Mouse (Mus musculus) stomach, postnatal 0 days (tissue): ENCODE results near the gene Nckap1l. TPM values are rescaled to one million over a fixed set of nuclear protein-coding genes. Genes with fewer than 3 reads are reported as not detected.

Experiments
- ATAC-seq: fragments of 200-750 bp; cut with Nextera tagmentation; 2 replicates; pipeline ENCODE4 v1.8.0; 2017; ENCODE audit not compliant: low FRiP score, low TSS enrichment
- DNase-seq: peaks from one replicate; pipeline ENCODE4 v3.0.0-alpha.2; 2016; ENCODE audit warnings: low spot score
- H3K27ac ChIP-seq: fragments of 300-500 bp; sonication (generic); replicated peaks from 2 replicates; pipeline ENCODE4 v1.5.1; 2014; ENCODE audit warnings: mild to moderate bottlenecking, control low read depth
- H3K27me3 ChIP-seq: fragments of 300-500 bp; sonication (generic); 2 replicates; pipeline ENCODE4 v1.6.1; 2014; ENCODE audit warnings: low read length; ENCODE audit not compliant: control insufficient read depth, insufficient read depth
- H3K36me3 ChIP-seq: fragments of 300-500 bp; sonication (generic); 2 replicates; pipeline ENCODE4 v1.6.1; 2014; ENCODE audit warnings: low read length, mixed read lengths; ENCODE audit not compliant: control insufficient read depth, insufficient read depth
- H3K4me1 ChIP-seq: fragments of 300-500 bp; sonication (generic); replicated peaks from 2 replicates; pipeline ENCODE4 v1.6.1; 2014; ENCODE audit warnings: antibody characterized with exemption; ENCODE audit not compliant: control insufficient read depth, insufficient read depth
- H3K4me2 ChIP-seq: fragments of 300-500 bp; sonication (generic); replicated peaks from 2 replicates; pipeline ENCODE4 v1.6.1; 2014; ENCODE audit warnings: low read depth, mild to moderate bottlenecking, control low read depth, moderate library complexity
- H3K4me3 ChIP-seq: fragments of 300-500 bp; sonication (generic); 2 replicates; pipeline ENCODE4 v1.5.1; 2014; ENCODE audit warnings: low read depth, low read length, control low read depth
- H3K9ac ChIP-seq: fragments of 300-500 bp; sonication (generic); 2 replicates; pipeline ENCODE4 v1.6.1; 2014; ENCODE audit warnings: mild to moderate bottlenecking, low read length, control low read depth, mixed read lengths
- H3K9me3 ChIP-seq: fragments of 300-500 bp; sonication (generic); 2 replicates; pipeline ENCODE4 v1.6.1; 2016; ENCODE audit warnings: low read length; ENCODE audit not compliant: control insufficient read depth
- CTCF ChIP-seq: IDR thresholded peaks from 2 replicates; pipeline ENCODE4 v1.5.1; 2016; ENCODE audit warnings: antibody characterized with exemption, low read depth, mild to moderate bottlenecking, moderate library complexity
- EP300 ChIP-seq: optimal IDR thresholded peaks from 2 replicates; pipeline ENCODE3; 2016; ENCODE audit warnings: antibody characterized with exemption
- WGBS: fragments of 180-500 bp; shearing (Covaris S2); extraction: QIAGEN DNeasy Blood & Tissue Kit; methylation state at CpG from one replicate; pipeline ENCODE4 v1.1.7; 2014; 5-methylcytosine and 5-hydroxymethylcytosine counted together
- polyA plus RNA-seq: library from polyadenylated mRNA; unstranded; fragments of >200 nt; fragmentation: Nextera tagmentation; extraction: Ambion mirVana; gene quantifications from 2 replicates; pipeline ENCODE4 v1.2.1, GENCODE M21; 2015

Gene Nckap1l
- polyA plus RNA-seq, 1 experiment from 2014 or later, result 1.5 TPM

GRCm38 (mm10) chr15:103454449-103454848, 855 bp downstream of the Nckap1l start:
- TF ChIP-seq CTCF (no peak), EP300 (no peak)
- H3K9ac ChIP-seq, result no peak overlapping the region
- no peaks in the 10 kb centered on the region for H3K27me3 ChIP-seq
- no peaks in the 10 kb centered on the region for H3K9me3 ChIP-seq
- WGBS, result 82% methylated on average over 6 of the region's 6 CpGs
- H3K4me1 ChIP-seq, result no peaks in the 10 kb centered on the region
- H3K27ac ChIP-seq, result no peak overlapping the region
- no peak overlapping the region for H3K4me3 ChIP-seq
- H3K4me2 ChIP-seq, result no peak overlapping the region
- DNase-seq (no peak), ATAC-seq (no peak)
- H3K36me3 ChIP-seq, result no peaks in the 10 kb centered on the region

DNA sequence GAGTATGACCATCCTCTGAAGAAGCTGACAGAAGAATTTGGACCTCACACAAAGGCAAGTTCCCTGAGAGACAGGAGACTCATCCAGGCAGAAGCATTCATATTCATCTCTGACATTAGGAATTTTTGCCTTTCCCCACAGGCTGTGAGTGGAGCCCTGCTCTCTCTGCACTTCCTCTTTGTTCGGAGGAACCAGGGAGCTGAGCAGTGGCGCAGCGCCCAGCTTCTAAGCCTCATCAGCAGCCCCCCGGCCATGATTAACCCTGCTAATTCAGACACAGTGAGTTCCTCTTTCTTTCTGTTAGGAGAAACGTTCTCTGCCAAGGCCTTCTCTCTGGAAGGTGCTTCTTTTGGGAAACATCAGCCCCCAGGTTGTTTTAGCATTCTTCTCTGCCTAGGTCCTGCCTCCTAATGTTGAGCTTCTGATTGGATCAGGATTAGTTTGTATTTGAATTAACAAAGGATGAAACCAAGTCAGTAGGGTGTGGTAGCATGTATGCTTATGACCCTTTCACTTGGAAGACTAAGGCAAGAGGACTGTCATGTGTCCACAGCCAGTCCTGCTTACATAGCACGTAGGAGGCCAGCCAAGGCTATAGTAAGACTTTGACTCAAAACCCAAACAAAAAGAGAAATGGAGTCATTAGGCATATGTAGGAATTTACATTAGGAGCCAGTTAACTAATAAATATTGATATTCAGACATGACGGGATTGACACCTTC, 9.1 kb downstream of the Nckap1l start:
- no peak overlapping the region for H3K4me3 ChIP-seq
- no peak for TF ChIP-seq CTCF
- no peak for TF ChIP-seq EP300
- H3K9ac ChIP-seq, result peak overlapping the region; percentile 18; the same call in 1 of the 2 replicates
- 37% methylated on average over 7 of the region's 7 CpGs for WGBS
- H3K36me3 ChIP-seq, result no peaks in the 10 kb centered on the region
- ATAC-seq, result no peak
- H3K4me2 ChIP-seq, result 0 out of 2 replicates have a peak overlapping the region, but pooled peaks have one; percentile 15
- H3K4me1 ChIP-seq, result no peaks in the 10 kb centered on the region
- H3K27ac ChIP-seq, result no peak overlapping the region
- H3K27me3 ChIP-seq, result no peaks in the 10 kb centered on the region
- no peaks in the 10 kb centered on the region for H3K9me3 ChIP-seq
- DNase-seq, result no peak

- 76% methylated on average over 7 of the region's 7 CpGs for WGBS
- Histone ChIP-seq H3K4me3 (no peak overlapping the region), H3K36me3 (no peaks in the 10 kb centered on the region), H3K9ac (no peak overlapping the region), H3K4me1 (no peaks in the 10 kb centered on the region), H3K27me3 (no peaks in the 10 kb centered on the region), H3K27ac (no peak overlapping the region), H3K9me3 (no peaks in the 10 kb centered on the region), H3K4me2 (no peak overlapping the region)
- ATAC-seq (no peak), DNase-seq (no peak)
- TF ChIP-seq CTCF, result no peak
- no peak for TF ChIP-seq EP300
These were observed 18.0 kb downstream of the Nckap1l start for GRCm38 (mm10) chr15:103471488-103472194.

DNA sequence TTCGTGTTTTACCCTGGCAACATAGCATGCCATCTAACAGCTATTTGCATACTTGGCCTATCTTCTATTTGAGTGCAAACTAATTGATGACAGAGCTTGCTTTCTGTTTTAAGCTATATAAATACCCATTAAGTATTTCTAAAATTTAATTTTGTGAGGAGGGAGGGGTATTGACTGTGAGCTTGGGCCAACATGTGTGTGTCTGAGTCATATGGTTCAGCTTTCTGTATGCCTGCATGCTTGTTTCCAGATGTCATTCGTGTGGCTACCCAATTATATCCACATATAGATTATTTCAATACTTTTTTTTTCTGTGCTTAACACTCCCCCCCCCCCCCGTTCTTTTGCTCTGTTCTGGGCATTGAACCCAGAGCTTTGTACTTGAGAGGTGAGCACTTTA, 18.7 kb downstream of the Nckap1l start:
- H3K36me3 ChIP-seq, result no peaks in the 10 kb centered on the region
- H3K9me3 ChIP-seq, result no peaks in the 10 kb centered on the region
- TF ChIP-seq CTCF, result no peak
- TF ChIP-seq EP300, result no peak
- no peak overlapping the region for H3K4me3 ChIP-seq
- no peaks in the 10 kb centered on the region for H3K27me3 ChIP-seq
- H3K9ac ChIP-seq, result no peak overlapping the region
- ATAC-seq (no peak), DNase-seq (no peak)
- H3K4me2 ChIP-seq, result no peak overlapping the region
- H3K27ac ChIP-seq, result no peak overlapping the region
- 76% methylated on average over 3 of the region's 3 CpGs for WGBS
- no peaks in the 10 kb centered on the region for H3K4me1 ChIP-seq

DNA sequence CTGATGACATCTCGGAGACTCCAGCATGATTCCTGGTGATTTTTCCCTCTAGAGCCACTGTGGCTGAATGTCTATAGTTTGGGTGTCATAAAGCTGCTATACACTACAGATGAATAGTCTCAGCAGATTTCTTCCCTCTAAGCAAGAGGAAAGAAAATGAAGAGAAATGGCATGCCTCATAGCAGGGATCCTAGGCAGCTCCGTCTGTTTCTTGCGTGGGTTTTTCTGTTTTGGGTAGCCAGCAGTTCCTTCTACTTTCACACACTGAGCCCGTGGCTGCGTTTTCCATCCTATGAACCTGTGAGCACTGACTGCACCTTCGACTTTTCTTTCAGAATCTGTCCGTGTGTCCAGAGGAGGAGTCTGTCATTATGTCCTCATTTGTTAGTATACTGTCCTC, 19.6 kb downstream of the Nckap1l start:
- no peaks in the 10 kb centered on the region for H3K9me3 ChIP-seq
- no peaks in the 10 kb centered on the region for H3K27me3 ChIP-seq
- TF ChIP-seq EP300 (no peak), CTCF (no peak)
- H3K4me3 ChIP-seq, result no peak overlapping the region
- H3K9ac ChIP-seq, result no peak overlapping the region
- 87% methylated on average over 7 of the region's 7 CpGs for WGBS
- no peaks in the 10 kb centered on the region for H3K36me3 ChIP-seq
- no peak for ATAC-seq
- DNase-seq, result no peak
- no peak overlapping the region for H3K4me2 ChIP-seq
- no peak overlapping the region for H3K27ac ChIP-seq
- no peaks in the 10 kb centered on the region for H3K4me1 ChIP-seq

DNA sequence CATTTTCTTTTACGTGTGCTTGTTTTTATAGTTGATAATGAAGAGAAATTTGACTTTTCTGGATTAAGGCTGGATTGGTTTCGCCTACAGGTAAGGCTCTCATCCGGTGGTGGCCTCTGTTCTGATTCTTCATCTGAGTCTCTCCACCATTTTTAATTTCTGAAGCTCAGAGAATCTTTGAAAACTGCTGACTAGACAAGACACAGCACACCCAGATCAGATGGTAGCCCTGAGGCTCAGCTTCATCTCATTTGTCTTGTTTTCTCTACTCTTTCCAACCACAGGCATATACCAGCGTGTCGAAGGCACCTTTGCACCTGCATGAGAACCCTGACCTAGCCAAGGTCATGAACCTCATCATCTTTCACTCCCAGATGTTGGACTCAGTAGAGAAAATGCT, 20.2 kb downstream of the Nckap1l start:
- Histone ChIP-seq H3K27me3 (no peaks in the 10 kb centered on the region), H3K4me3 (no peak overlapping the region), H3K9me3 (no peaks in the 10 kb centered on the region), H3K4me1 (no peaks in the 10 kb centered on the region), H3K36me3 (no peaks in the 10 kb centered on the region), H3K9ac (no peak overlapping the region), H3K4me2 (no peak overlapping the region), H3K27ac (no peak overlapping the region)
- no peak for DNase-seq
- TF ChIP-seq CTCF (no peak), EP300 (no peak)
- WGBS, result 83% methylated on average over 5 of the region's 5 CpGs
- ATAC-seq, result no peak
